Mouse (Mus musculus) lung, postnatal 0 days (tissue): ENCODE data around the gene Lyzl6.

Experiments
- CTCF ChIP-seq: IDR thresholded peaks from 2 replicates; pipeline ENCODE4 v1.5.1; 2016; ENCODE audit warnings: antibody characterized with exemption, mild to moderate bottlenecking
- EP300 ChIP-seq: IDR thresholded peaks from 2 replicates; pipeline ENCODE4 v1.6.1; 2016; ENCODE audit warnings: antibody characterized with exemption, mild to moderate bottlenecking, control low read depth

GRCm38 (mm10) chr11:103635481-103635880, 3.2 kb downstream of the Lyzl6 start:
- no peak for TF ChIP-seq CTCF
- TF ChIP-seq EP300 = no peak
